Mouse (Mus musculus) spleen, postnatal 36 days (tissue): ENCODE measurements at regions not wholly inside any gene's neighbourhood (a gene's known extent, or its start where the extent isn't known, plus 50 kb on each side); places are given as distances from the start of the nearest gene placed in this dataset.
"Not testable (repeated sequence)": the region's sequence is repeated elsewhere in the genome, so short reads cannot be mapped to it uniquely, and the experiment has no call there.

Experiments used
- DNase-seq, 2 experiments: peaks; one replicate each; pipeline ENCODE4 v3.0.0; 2022; ENCODE audit warnings: low spot score in 2 of 2, mixed read lengths in 1 of 2

DNA sequence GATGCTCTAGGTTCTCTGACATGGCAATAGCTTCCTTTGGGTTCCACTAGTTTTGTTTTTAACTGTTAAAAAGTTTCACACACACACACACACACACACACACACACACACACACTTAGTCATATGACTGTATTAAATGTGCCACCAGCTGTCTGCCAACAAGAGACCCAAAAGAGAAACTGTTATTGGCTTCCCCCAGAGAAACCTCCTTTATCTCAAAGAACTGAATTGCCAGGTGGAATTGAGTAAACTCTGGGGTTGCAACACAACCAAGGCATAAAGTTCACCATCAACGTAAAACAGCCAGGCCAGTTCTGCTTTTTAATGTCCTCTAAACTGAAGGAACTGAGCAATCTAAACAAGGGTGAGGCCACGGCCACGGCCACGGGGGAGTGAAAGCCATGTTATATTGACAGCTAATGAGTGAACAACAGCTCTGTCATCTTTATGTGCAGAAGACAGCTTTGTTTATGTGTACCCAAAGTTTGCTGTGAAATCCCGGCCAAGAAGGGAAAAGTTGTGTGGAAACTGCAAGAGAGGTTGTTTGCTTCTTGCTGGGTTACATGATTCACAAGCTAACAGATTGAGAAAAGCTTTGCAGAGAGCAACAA is 69.3 kb downstream of the Btg1 start:
- peak; percentile 18 to 43 for DNase-seq

GRCm38 (mm10) chr10:96686659-96687440 is 70.0 kb downstream of the Btg1 start:
- DNase-seq = no peak

- DNase-seq = no peak
Observed at GRCm38 (mm10) chr10:96687441-96687772, 70.6 kb downstream of the Btg1 start.

GRCm38 (mm10) chr10:96689976-96690867 is 73.4 kb downstream of the Btg1 start:
- no peak for DNase-seq

DNA sequence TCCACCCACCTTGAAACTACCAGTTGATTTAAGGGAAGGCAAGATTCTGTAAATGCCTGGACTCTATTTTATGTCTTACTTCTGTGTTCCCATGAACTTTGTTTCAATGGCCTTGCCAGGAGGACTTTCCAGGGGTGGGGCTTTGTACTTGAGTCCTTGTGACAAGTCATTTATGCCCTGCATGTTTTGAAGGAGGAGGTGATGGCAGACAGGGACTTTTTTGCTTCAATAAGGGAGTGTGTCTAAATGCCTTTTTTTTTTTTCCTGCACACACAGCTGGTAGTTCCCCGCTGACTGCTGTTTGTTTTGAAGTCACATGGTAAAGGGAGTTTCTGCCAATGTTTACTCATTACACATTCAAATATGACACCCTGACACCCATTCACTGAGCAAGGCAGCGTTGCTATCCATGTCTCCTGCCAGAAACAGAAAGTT is 74.1 kb downstream of the Btg1 start:
- DNase-seq = peak; percentile 17 to 35

DNA sequence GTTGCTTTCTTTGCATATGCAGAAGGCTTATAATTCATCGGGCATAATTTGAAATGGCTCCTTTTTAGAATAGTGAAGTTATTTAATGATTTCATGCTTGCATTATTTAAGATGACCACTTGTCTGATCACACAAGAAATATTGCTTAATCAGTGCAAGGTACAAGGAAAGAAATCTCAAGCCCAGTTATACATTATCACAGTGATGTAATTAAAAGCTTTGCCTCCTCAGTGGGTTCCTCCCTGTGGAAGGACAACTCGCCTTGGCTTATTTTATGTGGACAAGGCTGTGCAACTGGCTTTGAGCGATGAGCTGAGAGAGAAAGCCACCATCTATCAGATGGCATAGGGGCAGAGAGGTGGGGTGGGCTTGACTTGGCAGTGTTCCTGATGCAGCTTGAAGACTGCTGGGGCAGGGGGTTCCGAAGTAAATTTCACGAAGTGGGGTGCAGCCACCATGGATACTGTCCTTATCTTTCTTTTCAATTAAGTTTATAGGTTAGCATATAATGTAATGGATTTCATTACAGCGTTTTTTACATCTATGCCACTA is 74.6 kb downstream of the Btg1 start:
- DNase-seq = no peak

DNA sequence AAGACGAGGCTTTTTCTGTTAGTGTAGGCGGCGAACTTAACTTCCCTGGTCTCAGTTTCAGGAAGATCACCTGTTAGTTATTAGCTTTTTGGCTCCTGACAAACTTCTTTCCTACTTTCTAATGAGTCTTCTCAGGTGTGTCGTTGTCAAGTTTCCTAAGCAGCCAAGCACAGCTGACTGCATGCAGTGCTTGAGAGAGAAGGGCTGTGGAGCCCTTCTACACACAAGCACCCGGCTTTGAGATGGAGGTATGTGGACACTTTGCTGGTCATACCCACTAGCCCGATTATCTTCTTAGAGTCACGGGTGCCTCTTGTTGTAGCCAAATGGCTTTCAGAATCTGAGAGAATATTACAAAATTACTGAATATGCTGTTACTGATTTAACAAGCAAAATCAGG is 76.0 kb downstream of the Btg1 start:
- DNase-seq = no peak

DNA sequence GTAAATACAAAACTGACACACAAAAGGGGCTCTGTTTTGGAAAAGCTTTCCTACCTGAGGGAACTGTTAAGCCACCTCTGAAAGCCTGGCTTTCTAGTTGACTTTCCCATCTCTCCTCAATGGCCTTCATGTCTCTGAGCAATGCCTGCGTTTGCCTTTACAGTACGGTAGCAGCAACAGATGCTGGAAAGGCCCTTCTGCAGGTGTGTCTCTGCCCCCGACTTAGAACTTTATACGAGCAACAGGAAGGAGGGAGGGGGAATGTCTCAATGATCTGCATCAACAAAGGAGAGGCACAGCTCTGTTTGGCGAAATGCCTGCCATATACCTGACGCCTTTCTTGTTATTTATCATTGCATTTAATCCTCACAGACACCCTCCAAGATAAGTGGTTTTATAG is 77.0 kb downstream of the Btg1 start:
- DNase-seq = peak; percentile 29 to 30

DNA sequence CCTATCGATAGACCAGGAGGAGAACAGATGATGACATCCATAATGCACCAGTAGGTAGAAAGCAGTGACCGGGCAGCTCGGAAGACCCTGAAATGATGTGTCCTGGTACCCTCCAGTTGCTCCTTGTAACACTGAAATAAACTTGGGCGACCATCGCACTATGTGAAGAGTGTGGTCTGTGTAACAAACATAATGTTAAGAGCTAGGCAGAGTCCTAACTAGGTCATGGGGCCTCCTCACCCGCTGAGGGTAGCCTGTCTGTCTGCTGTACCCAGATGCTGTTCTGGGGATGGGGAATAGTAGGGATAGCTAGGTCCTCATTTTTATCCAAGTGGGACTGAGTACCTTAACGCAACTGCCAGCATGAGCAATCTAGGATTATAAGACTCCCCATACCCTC is 79.8 kb downstream of the Btg1 start:
- no peak for DNase-seq

- peak; percentile 59 to 63 for DNase-seq
Observed at GRCm38 (mm10) chr10:96697781-96698180, 81.0 kb downstream of the Btg1 start.

- peak; percentile 66 to 70 for DNase-seq
Observed at GRCm38 (mm10) chr10:96706656-96707055, 89.8 kb downstream of the Btg1 start.

GRCm38 (mm10) chr10:96708471-96708870 is 91.7 kb downstream of the Btg1 start:
- no peak for DNase-seq

- DNase-seq = no peak
Observed at GRCm38 (mm10) chr10:96709698-96710356, 93.0 kb downstream of the Btg1 start.

- DNase-seq = no peak
Observed at GRCm38 (mm10) chr10:96711993-96712392, 95.2 kb downstream of the Btg1 start.

GRCm38 (mm10) chr10:96714702-96715101 is 97.9 kb downstream of the Btg1 start:
- no peak for DNase-seq

DNA sequence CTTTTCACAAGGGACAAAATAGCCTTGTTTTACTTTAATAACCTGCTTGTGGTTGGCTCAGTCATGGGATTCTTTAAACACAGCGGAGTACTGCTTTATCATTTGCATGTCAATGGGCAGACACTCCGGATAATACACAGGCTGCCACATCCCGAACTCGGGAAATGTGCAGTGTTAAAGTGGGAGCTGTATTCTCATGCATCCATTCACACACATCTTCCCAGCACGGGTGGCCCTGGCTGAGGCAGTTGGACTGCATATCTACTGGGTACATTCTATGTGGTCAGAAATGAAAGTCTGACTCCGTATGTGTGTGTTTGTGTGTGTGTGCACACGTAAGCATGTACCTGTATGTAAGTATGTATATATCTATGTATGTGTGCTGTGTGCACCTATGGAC is 100.5 kb downstream of the Btg1 start:
- no peak for DNase-seq

GRCm38 (mm10) chr10:96718706-96719105 is 101.9 kb downstream of the Btg1 start:
- not testable (repeated sequence) for DNase-seq

GRCm38 (mm10) chr10:96720281-96720711 is 103.5 kb downstream of the Btg1 start:
- no peak for DNase-seq

DNA sequence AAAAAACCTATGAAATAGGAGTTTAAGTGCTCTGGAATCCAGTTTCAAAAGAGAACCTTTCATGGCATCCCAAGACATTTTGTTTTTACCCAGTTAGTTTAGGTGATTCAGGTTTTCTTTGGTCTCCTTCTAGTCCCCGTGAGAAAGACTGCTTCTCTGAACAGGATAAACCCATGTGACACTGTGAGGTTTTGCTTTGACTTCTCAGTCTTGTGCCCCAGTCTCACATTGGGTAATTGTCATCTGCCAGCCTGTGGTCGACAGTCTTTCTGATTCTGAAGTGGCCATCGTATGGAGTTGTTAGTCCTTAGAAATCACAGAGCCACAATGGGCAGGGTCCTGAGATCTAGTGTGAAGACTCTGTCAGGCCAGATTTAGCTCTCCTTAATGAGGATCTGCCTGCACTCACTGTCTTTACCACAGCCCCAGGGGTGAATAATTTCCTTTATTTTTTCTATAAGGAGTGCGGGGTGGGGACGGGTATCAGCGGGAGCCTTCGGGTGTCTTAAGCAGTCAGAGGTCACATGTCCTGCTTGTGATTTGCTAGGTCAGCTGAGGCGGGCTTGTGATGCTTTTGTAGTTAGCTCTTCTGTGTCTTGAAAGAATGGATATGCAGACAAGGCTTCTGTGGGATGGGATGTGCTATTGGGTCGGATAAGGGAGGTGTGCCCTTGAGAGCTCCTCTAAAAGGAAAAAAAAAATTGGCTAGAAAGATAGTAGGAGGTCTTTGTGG is 104.3 kb downstream of the Btg1 start:
- DNase-seq = no peak

GRCm38 (mm10) chr10:96722491-96722890 is 105.7 kb downstream of the Btg1 start:
- peak; percentile 18 to 22 for DNase-seq

- no peak for DNase-seq
Observed at GRCm38 (mm10) chr10:96723071-96723470, 106.3 kb downstream of the Btg1 start.
